Mouse (Mus musculus) limb, embryonic 14.5 days (tissue): ENCODE measurements around the gene Il5. TPM values are rescaled to one million over a fixed set of nuclear protein-coding genes. Genes with fewer than 3 reads are reported as not detected.

Experiments
- ATAC-seq: fragments of 200-750 bp; cut with Nextera tagmentation; 2 replicates; pipeline ENCODE4 v1.8.0; 2017; ENCODE audit warnings: low read depth, moderate number of reproducible peaks, moderate TSS enrichment; ENCODE audit not compliant: low FRiP score
- DNase-seq: peaks from one replicate; pipeline ENCODE4 v3.0.0-alpha.2; 2015; ENCODE audit warnings: low spot score
- H3K27ac ChIP-seq: fragments of 300-500 bp; sonication (generic); replicated peaks from 2 replicates; pipeline ENCODE4 v1.5.1; 2014; ENCODE audit warnings: low read depth, mild to moderate bottlenecking, low read length, moderate library complexity, mixed read lengths
- H3K27me3 ChIP-seq: fragments of 300-500 bp; sonication (generic); 2 replicates; pipeline ENCODE4 v1.6.1; 2014; ENCODE audit warnings: low read length, mixed read lengths; ENCODE audit not compliant: control insufficient read depth, insufficient read depth
- H3K36me3 ChIP-seq: fragments of 300-500 bp; sonication (generic); 2 replicates; pipeline ENCODE4 v1.6.1; 2014; ENCODE audit warnings: mild to moderate bottlenecking, low read length, moderate library complexity, mixed read lengths; ENCODE audit not compliant: control insufficient read depth, insufficient read depth
- H3K4me1 ChIP-seq: fragments of 300-500 bp; sonication (generic); 2 replicates; pipeline ENCODE4 v1.6.1; 2014; ENCODE audit warnings: antibody characterized with exemption, low read length, mixed read lengths; ENCODE audit not compliant: control insufficient read depth, insufficient read depth
- H3K4me2 ChIP-seq: fragments of 300-500 bp; sonication (generic); replicated peaks from 2 replicates; pipeline ENCODE4 v1.6.1; 2014; ENCODE audit warnings: low read depth, mild to moderate bottlenecking, low read length, moderate library complexity; ENCODE audit not compliant: severe bottlenecking
- H3K4me3 ChIP-seq: fragments of 300-500 bp; sonication (generic); replicated peaks from 2 replicates; pipeline ENCODE4 v1.5.1; 2014; ENCODE audit warnings: low read length
- H3K9ac ChIP-seq: fragments of 300-500 bp; sonication (generic); 2 replicates; pipeline ENCODE4 v1.6.1; 2014; ENCODE audit warnings: mild to moderate bottlenecking, low read depth, low read length, moderate library complexity; ENCODE audit not compliant: severe bottlenecking
- H3K9me3 ChIP-seq: fragments of 300-500 bp; sonication (generic); 2 replicates; pipeline ENCODE4 v1.6.1; 2016; ENCODE audit warnings: low read length; ENCODE audit not compliant: control insufficient read depth
- POLR2A ChIP-seq: fragments of 200-500 bp; IDR thresholded peaks from 2 replicates; pipeline ENCODE4 v1.8.0; 2012; ENCODE audit warnings: inconsistent platforms, mild to moderate bottlenecking, moderate library complexity, borderline replicate concordance; ENCODE audit not compliant: insufficient read depth, insufficient read length; ENCODE audit errors: extremely low read depth
- WGBS: fragments of 180-500 bp; shearing (Covaris S2); extraction: QIAGEN DNeasy Blood & Tissue Kit; methylation state at CpG from one replicate; pipeline ENCODE4 v1.1.7; 2014; 5-methylcytosine and 5-hydroxymethylcytosine counted together
- polyA plus RNA-seq, 2 experiments: library from polyadenylated mRNA; depleted of rRNA in 1 of 2; stranded (reverse) in 1 of 2; unstranded in 1 of 2; fragments of >200 nt; fragmentation: Nextera tagmentation in 1 of 2; extraction: Ambion mirVana in 1 of 2; gene quantifications; 2 replicates each; pipeline versions ENCODE4 v1.2.1 to v1.2.3; 2012 to 2014

Gene Il5
- polyA plus RNA-seq (2012; rRNA removed): not detected in 2 replicates
- not detected in 2 replicates for polyA plus RNA-seq (2014; fragmentation: Nextera tagmentation; extraction: Ambion mirVana)

DNA sequence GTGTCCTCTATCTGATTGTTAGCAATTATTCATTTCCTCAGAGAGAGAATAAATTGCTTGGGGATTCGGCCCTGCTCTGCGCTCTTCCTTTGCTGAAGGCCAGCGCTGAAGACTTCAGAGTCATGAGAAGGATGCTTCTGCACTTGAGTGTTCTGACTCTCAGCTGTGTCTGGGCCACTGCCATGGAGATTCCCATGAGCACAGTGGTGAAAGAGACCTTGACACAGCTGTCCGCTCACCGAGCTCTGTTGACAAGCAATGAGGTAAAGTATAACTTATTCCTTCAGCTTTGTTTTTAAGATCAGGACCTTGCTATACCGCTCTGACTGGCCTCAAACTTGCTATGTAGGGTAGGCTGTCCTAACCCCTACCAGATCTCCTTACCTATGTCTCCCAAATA is at the start of gene Il5:
Gene Il5 (plus strand): TSS at position 80 of the 400 bp plus-strand sequence.
- Histone ChIP-seq H3K4me3 (no peak within 1 kb of the TSS), H3K9me3 (no peaks in the 10 kb centered on the region), H3K4me1 (no peaks in the 10 kb centered on the region), H3K4me2 (no peak within 1 kb of the TSS), H3K27me3 (no peaks in the 10 kb centered on the region), H3K36me3 (no peaks in the 10 kb centered on the region), H3K27ac (no peak within 1 kb of the TSS), H3K9ac (no peak within 1 kb of the TSS)
- TF ChIP-seq POLR2A: no peak
- DNase-seq: no peak
- WGBS: 86% methylated on average over 6 of the region's 6 CpGs
- no peak for ATAC-seq

DNA sequence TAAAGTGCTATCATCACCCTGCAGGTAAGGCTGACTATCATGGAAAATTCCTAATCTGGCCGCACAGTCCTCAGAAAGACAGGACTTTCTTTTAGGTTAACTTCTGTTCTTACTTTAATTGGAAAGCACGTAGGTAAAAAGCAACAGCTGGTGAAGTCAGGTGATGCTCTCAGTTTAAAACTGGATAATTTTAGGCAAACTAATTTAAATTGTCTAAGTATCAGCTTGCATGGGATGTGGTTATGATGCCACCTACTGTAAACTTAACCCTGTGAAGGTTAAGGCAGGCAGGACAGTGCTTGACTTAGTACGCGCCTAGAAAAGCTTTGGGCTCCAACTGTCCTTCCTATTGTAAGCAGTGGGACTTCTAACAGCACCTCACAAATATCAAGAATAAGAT is 49.2 kb upstream of the Il5 start:
- no peak for TF ChIP-seq POLR2A
- H3K27me3 ChIP-seq: no peaks in the 10 kb centered on the region
- no peaks in the 10 kb centered on the region for H3K9me3 ChIP-seq
- no peak for DNase-seq
- H3K36me3 ChIP-seq: peaks cover 72% of the 10 kb centered on the region
- H3K4me3 ChIP-seq: no peak overlapping the region
- H3K27ac ChIP-seq: no peak overlapping the region
- WGBS: 88% methylated on average over 4 of the region's 4 CpGs
- no peak overlapping the region for H3K9ac ChIP-seq
- H3K4me1 ChIP-seq: no peaks in the 10 kb centered on the region
- no peak overlapping the region for H3K4me2 ChIP-seq
- no peak for ATAC-seq

DNA sequence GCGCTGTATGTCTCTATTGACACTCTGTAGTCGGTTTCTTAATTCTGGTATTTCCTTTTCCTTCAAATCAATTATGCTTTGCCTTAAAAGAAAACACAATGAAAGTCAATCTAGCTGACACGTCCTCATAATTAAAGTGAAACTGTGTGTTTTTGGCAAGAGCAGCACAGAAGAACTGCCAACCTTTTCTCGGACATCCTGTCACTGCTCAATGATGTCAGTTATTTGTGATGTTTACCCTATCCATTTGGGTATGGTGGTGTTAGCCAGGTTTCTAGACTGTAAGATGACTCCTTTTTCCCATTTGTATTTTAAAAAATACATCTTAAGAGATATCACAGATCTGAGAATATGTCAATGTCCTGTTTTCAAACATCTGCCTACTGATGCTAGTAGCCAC is 40.5 kb upstream of the Il5 start:
- Histone ChIP-seq H3K4me2 (no peak overlapping the region), H3K36me3 (peaks cover 62% of the 10 kb centered on the region), H3K27ac (no peak overlapping the region), H3K4me3 (no peak overlapping the region), H3K27me3 (no peaks in the 10 kb centered on the region), H3K9ac (no peak overlapping the region), H3K9me3 (no peaks in the 10 kb centered on the region), H3K4me1 (no peaks in the 10 kb centered on the region)
- TF ChIP-seq POLR2A: no peak
- 87% methylated on average over 4 of the region's 4 CpGs for WGBS
- DNase-seq (no peak), ATAC-seq (no peak)

DNA sequence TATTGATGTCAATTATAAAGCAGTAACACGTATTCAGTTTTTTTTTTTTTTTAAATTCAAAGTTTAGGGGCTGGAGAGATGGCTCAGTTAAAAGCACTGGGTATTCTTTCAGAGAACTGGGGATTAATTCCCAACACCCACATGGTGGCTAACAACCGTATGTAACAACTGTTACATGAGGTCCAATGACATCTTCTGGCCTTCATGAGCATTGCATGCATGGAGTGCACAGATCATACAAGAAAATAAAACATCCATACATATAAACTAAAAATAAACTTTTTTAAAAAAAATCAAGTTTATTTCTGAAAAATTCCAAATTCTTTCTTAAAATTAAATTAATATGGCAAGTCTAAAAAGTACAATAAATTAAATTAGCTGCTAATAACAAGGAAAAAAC is 38.9 kb upstream of the Il5 start:
- Histone ChIP-seq H3K9ac (no peak overlapping the region), H3K4me3 (no peak overlapping the region), H3K27me3 (no peaks in the 10 kb centered on the region), H3K4me2 (no peak overlapping the region), H3K27ac (no peak overlapping the region), H3K9me3 (no peaks in the 10 kb centered on the region), H3K36me3 (peaks cover 55% of the 10 kb centered on the region), H3K4me1 (no peaks in the 10 kb centered on the region)
- ATAC-seq (no peak), DNase-seq (no peak)
- TF ChIP-seq POLR2A: no peak
- WGBS: 95% methylated on average over 2 of the region's 2 CpGs

DNA sequence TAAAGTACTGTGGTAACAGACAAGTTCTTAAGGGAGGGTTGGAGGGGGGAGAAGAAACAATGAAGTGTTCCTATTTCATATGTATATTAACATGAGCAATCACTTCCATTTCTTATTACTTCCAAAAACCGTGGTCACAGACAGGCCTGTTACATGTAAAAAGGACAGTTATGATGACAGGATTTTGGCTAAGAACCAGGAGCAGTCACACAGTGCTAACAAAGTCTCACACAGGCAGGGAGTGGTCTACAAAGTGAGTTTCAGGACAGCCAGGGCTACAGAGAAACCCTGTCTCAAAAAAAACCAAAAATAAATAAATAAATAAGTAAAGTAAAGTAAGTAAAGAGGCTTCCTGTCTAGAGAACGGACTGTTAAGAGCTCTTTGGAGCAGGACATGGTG is 38.4 kb upstream of the Il5 start:
- H3K36me3 ChIP-seq: peaks cover 53% of the 10 kb centered on the region
- H3K9ac ChIP-seq: no peak overlapping the region
- H3K27me3 ChIP-seq: no peaks in the 10 kb centered on the region
- H3K4me2 ChIP-seq: no peak overlapping the region
- WGBS: 86% methylated on average over 2 of the region's 2 CpGs
- no peak for TF ChIP-seq POLR2A
- no peak for ATAC-seq
- no peak overlapping the region for H3K27ac ChIP-seq
- H3K4me3 ChIP-seq: no peak overlapping the region
- no peaks in the 10 kb centered on the region for H3K4me1 ChIP-seq
- H3K9me3 ChIP-seq: no peaks in the 10 kb centered on the region
- no peak for DNase-seq

DNA sequence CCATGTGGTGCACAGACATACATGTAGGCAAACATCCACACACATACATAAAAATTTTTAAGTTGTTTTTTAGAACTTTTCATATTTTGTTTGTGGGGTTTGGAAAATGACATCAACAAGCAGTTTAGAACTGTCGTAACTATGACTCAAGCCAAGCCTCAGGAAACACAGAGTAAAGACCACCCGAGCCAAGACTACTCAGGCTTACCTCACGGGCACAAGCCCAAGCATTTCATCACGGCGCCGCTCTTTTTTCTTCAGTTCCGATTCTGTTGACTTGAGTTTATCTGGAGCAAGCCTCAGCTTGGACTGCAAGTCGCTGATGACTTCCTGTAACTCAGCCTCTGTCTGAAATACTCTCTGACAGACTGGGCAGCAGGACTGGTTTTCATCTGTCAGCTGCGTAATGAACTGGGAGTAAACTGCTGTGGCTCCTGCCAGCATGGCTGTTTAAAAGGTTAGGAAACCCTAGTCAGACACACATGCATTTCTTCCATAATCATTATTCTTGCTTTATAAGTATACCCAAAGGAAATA is 37.5 kb upstream of the Il5 start:
- Histone ChIP-seq H3K4me1 (no peaks in the 10 kb centered on the region), H3K9ac (no peak overlapping the region), H3K4me2 (no peak overlapping the region), H3K9me3 (no peaks in the 10 kb centered on the region), H3K36me3 (peaks cover 55% of the 10 kb centered on the region), H3K27me3 (no peaks in the 10 kb centered on the region), H3K4me3 (no peak overlapping the region), H3K27ac (no peak overlapping the region)
- WGBS: 86% methylated on average over 9 of the region's 9 CpGs
- no peak for TF ChIP-seq POLR2A
- no peak for DNase-seq
- no peak for ATAC-seq
